Mouse (Mus musculus) c-Kit-negative CD71-positive TER-119-positive erythroid progenitor cells, embryonic 14.5 days (primary cell): ENCODE data around the gene Msl3.
"Not testable (repeated sequence)": the region's sequence is repeated elsewhere in the genome, so short reads cannot be mapped to it uniquely, and the experiment has no call there.

Experiments used
- DNase-seq: peaks from one replicate; pipeline ENCODE4 v3.0.0-alpha.2; 2013; ENCODE audit warnings: low read depth, low spot score

Gene Msl3

DNA sequence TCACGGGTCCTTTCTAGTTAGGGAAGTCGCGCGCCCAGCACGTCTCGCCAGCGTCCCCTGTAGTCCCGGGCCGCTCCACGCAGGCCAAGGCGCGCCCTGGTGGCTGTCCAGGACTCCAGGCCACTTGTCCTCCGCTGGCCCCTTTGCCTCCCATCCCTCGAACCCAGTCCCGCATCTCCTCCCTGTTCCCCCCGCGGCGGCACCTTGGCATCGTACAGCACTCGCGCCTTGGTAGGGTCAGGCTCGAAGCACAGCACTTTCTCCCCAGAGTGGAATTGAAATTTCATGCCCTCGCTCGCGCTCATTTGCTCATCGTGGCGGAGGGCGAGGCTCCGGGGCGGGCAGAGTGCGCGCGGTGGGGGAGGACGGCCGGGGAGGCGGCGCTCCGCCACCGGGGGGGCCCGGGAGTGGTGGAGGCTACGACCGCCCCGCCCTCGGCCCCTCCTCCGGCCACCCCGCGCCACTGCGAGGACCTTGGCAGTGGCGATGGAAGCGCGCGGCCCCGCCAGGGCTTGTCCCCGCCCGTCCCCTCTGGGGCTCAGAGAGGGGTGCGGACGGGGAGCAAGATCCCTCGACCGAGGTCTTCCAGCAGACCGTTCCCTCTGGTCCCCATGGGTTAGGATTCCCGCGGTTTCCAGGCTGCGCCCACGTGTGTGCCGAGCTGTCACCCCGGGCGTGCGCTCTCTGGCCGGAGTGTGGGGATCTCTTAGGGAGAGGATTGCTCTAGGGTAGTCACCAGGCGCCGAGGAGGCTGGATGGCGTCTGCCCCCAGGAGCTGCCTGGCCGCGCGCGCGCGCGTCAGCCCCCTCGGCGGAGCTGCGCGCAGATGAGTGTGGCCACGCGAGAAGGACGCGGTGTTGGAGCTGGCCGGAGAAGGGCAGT lies at the start of gene Msl3:
Msl3 (minus strand) TSS at position 374 of the 882 bp plus-strand sequence.
- DNase-seq = peak; percentile 50

DNA sequence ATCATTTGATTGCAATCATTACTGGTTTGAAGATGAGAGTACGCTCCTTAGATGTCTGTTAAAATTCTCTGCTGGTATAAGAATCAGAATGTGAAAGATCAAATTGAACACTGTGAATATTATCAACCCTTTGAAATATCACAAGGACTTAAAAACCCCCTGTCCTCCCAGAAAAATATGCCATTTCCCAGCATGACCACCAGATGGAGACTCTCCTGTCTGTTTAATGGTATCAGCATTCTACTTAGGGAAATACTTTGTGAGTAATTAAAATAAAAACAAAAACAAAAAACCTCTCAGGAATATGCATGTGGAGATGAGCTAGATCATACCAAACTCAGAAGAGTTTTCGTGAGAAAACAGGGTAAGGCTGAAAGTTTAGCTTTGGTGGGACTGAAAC lies 44.3 kb upstream of the Msl3 start:
- DNase-seq = no peak

DNA sequence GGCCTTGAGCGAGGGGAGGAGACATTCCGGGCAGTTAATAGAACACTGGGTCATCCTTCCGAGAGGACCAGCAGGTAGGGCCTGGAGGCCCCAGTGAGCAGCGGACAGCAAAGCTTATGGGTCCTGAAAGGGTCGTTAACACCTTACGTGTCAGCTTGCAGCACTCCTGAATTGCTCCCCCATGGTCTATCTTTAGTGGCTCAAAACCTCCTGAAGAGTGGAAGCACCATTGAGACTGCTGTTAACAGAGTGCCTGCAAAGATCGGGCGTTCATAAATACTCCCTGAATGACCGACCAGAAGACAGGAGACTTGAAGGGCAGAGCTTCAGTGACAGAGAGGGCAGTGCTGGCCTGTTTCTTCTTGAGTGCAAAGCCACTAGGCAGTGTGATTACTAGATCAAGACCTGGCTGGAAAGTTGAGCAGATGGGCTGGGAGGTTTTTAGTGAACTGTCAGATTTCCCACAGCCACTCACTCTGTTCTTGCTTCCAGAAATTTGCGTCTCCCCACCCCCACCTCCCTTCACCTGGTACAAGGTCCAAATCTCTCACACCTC lies 787 bp upstream of the Msl3 start:
- no peak for DNase-seq

DNA sequence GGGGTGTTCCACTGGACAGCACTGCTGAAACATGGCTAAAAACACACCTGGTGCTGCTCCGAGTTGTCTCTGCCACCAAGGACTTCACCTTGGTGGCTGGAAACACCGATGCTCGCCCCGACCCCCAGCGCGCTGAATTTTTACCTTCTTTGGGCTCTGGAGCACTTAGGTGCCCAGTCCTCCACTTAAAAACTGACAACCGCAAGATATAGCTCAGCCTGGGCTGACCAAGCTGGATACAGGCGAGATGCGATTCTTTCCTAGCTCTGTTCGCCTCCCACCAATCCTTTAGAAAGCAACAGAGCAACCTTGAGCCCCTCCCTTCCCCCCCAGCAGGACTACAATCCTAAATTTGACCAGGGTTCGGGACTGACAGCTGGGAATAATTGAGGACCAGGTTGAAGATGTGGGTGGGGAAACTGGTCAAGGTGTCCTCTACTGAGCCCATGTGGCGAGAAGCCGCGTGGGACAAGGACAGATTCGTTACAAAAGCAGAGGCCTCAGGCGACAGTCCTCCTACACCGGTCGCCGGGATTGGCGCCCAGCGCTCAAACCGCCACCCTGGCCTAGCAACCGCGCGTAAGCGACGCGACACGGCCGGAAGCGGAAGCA lies 679 bp downstream of the Msl3 start:
- no peak for DNase-seq

DNA sequence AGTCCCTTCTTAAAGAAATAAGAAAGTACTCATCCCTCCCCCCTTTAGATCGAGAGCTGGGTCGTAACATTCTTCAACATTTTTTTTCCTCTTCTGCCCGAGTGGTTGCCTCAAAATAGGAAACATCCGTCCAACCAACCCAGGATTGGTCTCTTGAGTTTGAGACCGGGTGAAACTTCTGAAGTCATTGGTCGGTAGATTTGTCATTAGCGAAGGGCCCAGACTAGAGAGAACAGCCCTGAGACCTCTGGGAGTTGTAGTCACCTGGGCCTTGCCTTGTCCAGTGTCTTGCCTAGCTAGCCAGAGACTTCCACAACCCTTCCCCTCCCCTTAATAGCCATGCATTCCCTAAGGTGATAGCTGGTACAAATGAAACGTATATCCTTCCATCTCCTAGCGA lies 1.3 kb downstream of the Msl3 start:
- peak; percentile 54 for DNase-seq

DNA sequence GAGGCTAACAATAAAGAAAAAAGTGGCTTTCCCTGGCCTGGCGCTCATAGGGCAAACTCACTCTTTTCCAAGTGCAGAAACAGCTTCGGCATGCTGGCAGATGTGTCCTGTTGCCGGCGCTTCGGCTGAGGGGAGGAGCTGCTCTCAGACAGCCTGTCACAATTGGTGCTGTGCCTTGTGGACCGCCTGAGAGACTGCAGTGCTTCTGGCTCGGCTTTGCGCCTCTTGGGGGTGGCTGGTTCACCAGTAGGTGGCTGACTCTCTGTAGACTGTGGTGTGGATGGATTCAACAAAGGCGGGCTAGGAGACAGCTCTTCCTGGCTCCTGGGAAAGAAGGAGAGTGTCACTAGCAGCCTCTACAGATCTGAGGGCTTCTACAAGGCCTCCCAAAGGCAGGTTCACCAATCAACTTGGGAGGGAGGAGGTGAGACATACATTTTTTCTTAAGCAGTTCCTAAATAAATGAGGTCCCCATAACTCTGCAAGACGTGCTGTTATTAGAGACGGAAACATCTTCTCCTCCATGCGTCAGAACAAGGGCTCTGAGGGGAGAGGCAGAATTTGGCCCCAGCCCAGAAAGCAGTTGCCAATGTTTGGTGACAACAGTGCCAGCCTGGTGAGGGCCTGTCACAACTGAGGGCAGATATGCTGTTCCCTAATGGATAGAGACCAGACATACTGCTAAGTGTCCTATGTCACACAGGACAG lies 9.6 kb downstream of the Msl3 start:
- DNase-seq = no peak

DNA sequence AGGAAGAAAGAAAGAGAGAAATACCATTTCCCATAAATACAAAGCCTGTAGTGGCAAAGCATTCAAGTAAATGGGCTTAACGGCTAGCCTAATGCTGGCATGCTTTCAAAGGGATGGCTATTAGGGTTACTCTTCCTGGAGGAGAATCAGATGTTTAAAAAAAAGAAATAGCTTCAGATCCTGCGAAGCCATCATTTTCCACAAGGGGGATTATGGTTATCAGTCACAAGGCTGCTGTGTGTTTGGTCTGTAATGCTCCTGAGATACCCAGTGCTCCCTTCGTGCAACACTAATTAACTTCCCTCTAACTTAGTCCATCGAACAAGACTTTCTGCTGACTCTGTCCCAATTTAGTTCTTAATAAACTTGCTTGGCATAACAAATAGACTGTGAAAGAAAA lies 13.5 kb downstream of the Msl3 start:
- no peak for DNase-seq

DNA sequence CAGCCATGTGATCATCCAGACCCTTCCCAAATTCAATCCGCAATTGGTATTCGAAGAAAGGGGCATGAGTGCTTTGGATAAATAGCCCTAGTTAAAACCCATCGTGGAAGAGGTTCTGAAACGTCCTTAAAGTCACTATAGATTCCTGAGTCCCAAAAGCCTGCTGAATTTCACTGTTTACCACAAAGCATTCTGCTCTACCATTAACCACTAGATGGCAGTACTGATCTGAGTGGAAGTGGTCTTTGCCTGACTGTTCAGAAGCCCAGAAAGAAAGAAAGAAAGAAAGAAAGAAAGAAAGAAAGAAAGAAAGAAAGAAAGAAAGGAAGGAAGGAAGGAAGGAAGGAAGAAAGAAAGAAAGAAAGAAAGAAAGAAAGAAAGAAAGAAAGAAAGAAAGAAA lies 13.9 kb downstream of the Msl3 start:
- DNase-seq = not testable (repeated sequence)

DNA sequence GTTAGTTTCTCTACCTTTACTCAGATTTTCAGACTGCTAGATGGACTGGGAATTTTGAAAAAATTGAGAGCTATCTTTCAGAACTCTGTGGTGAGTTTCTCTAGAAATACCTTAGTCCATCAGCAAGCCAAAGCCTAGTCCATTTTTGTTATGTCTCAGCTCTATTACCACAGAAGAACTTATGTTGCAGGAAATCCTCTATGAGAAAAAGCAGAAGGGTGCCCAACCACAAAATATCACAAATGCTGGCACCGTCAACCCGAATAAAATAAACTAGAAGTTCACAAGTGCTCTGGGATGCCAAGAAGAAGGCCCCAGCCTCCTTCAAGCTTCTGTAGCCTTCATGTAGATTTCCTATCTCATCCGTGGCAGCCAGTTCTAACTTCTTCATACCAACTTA lies 14.4 kb downstream of the Msl3 start:
- DNase-seq = no peak

DNA sequence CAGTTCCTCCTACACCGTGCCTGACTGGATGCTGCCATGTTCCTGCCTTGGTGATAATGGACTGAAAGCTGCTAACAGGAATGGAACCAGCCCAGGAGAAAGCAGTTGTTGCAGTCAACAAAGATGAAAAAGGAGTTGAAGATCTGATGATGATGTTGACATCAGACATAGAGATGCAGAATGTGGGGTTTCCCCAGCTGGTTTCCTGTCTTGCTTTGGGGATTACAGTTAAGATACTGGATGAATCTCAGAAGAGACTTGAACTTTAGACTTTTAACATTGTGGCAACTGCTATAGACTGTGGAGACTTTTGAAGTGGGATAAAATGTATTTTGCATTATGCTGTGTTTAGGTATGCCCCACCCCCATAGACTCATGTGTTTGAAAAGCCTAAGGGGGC lies 15.9 kb downstream of the Msl3 start:
- no peak for DNase-seq

DNA sequence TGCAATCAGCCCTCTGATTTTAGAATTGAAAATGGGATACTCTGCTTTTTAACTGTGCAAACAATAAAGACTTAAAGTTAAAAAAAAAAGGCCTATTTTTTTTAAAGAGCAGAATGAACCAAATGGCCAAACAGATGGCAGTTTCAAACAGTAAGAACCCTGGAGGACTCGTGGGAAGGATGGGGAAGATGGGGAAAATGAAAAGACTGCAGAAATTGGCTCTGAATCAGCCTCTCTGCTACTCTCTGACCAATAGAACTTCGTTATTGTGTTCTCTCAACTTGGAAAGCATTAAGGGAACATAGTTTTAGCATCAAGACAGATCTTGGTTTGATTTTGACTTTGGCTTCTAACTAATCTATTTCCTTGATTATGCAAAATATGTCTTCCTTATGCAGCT lies 24.4 kb downstream of the Msl3 start:
- DNase-seq = no peak

DNA sequence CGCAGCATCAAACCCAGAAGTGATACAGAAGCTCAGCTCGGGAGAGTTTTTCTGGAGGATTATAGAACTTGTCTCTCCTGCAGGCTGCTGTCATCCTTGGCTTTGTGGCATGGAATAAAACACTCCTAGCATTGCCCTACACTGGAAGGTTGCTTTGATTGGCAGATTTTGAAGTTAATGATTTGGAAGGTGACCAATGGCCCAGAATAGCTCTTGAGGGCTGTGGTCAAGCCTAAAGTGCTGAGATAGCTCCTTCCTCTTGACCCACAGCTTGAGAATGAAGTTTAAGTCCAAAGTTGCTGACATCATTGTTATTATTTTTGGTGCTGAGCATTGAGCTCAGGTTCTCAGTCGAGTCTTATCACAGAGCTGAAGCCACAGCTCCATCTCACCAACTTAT lies 26.0 kb downstream of the Msl3 start:
- DNase-seq = no peak

DNA sequence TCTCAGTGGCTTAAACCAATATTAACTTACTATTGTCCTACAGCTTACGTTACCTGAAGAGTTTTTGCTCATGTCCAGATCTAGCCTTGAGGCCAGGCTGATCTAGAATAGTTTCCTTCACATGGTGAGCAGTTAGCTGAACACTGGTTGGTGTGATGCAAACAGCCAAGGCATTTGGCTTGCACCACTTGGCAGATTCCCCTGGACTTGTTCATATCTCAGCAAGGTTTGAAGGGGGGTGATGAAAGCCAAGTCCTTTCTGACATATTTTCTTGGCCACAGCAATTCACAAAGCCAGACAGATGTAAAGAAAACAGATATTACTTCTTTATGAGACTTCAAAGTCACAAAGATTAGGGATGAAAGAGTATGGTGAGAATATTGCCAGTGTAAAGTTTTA lies 30.2 kb downstream of the Msl3 start:
- no peak for DNase-seq

DNA sequence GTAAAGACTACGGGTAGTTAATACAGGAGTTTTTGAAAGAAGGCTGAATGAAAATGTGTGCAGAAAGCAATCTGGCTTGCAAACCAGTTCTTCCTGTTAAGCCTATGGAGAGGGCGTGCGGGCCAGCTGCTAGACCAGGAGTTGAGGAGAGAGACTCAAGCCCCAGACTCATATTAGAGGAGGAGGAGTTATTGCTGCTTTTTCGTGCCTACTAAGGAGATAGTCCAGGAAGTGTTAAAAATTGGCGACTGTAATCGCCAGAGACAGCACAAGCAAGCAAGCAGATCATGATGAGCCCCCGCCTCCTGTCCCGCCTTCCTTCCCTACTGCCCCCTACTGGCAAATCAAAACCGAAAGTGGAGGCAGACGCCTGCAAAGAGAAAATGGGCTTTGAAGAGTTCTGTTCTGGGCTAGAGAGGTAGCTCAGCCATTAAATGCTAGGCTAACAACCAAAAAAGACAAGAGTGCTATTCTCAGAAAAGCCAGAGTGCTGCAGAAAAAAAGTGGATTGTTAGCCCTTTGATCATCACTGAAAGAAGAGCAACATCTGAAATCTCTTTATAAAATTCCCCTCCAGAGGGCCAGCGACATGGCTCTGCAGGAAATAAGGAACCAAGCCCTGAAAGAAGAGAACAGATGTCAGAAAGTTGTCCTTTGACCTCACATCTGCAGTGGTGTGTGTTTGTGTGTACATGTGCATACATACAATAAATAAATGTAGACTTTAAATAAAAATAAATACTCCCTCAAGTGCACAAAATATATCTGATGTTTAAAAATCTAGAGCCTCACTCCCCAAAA lies 33.9 kb downstream of the Msl3 start:
- DNase-seq = peak; percentile 2
